Mouse (Mus musculus): ENCODE results near the gene Plcb2. TPM values are rescaled to one million over a fixed set of nuclear protein-coding genes. Genes with fewer than 3 reads are reported as not detected.

The Plcb2 gene
- 1 to 10 TPM; 3.0 to 3.1 TPM for total RNA-seq (2021)
- long read RNA-seq, experiment 1, partial matches to known transcripts, result 0 of 2 reads
- long read RNA-seq, experiment 1, other reads (novel, unspliced or antisense), result 2 of 2 reads
- long read RNA-seq, experiment 2, partial matches to known transcripts, result 0 of 3 reads
- long read RNA-seq, experiment 2, other reads (novel, unspliced or antisense), result 1 of 3 reads

- DNase-seq (ENCODE audit: low spot score in 2 of 2), result no peak
Observed at GRCm38 (mm10) chr2:118728337-118728736, at the start of gene Plcb2. Plcb2 (minus strand) TSS chr2:118728438.

DNA sequence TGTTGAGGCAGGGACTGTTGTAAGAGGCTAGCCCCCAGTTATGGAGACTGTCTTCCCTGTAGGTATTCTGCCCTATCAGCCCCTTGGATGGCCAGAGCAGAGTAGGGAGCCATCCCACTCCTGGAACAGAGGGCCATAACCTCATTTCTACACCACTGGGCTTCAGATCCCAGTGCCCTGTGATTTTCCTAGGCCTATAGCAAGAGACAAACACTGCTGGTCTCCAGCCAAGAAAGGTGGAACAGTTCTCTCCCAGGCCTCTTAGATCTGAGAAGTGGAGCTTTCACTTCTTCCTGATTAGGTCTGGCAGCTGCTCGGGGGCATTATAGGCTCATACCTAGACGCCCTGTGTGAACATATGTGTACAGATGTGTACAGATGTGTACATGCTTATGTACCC, 48.1 kb upstream of the Plcb2 start:
- no peak for DNase-seq (ENCODE audit: low spot score in 2 of 2)

GRCm38 (mm10) chr2:118775846-118776245, 47.6 kb upstream of the Plcb2 start:
- peak; percentile 70 to 84 for DNase-seq (ENCODE audit: low spot score in 2 of 2)

GRCm38 (mm10) chr2:118775396-118775795, 47.2 kb upstream of the Plcb2 start:
- DNase-seq (ENCODE audit: low spot score in 2 of 2), result peak; percentile 41 to 51

GRCm38 (mm10) chr2:118774536-118774935, 46.3 kb upstream of the Plcb2 start:
- no peak for DNase-seq (ENCODE audit: low spot score in 2 of 2)

GRCm38 (mm10) chr2:118772158-118772874, 44.1 kb upstream of the Plcb2 start, which contains the start of gene Phgr1:
Phgr1 (plus strand) TSS chr2:118772769.
- no peak for DNase-seq (ENCODE audit: low spot score in 2 of 2)

- DNase-seq (ENCODE audit: low spot score in 2 of 2), result no peak
Observed at GRCm38 (mm10) chr2:118766041-118767033, 38.1 kb upstream of the Plcb2 start.

- no peak for DNase-seq (ENCODE audit: low spot score in 2 of 2)
Observed at GRCm38 (mm10) chr2:118764875-118765274, 36.6 kb upstream of the Plcb2 start.

- DNase-seq (ENCODE audit: low spot score in 2 of 2), result peak; percentile 33 to 54
Observed at GRCm38 (mm10) chr2:118764094-118764831, 36.0 kb upstream of the Plcb2 start.

- peak; percentile 63 to 65 for DNase-seq (ENCODE audit: low spot score in 2 of 2)
Observed at GRCm38 (mm10) chr2:118763469-118763868, 35.2 kb upstream of the Plcb2 start.

- DNase-seq (ENCODE audit: low spot score in 2 of 2), result no peak
Observed at GRCm38 (mm10) chr2:118762784-118763148, 34.5 kb upstream of the Plcb2 start.

DNA sequence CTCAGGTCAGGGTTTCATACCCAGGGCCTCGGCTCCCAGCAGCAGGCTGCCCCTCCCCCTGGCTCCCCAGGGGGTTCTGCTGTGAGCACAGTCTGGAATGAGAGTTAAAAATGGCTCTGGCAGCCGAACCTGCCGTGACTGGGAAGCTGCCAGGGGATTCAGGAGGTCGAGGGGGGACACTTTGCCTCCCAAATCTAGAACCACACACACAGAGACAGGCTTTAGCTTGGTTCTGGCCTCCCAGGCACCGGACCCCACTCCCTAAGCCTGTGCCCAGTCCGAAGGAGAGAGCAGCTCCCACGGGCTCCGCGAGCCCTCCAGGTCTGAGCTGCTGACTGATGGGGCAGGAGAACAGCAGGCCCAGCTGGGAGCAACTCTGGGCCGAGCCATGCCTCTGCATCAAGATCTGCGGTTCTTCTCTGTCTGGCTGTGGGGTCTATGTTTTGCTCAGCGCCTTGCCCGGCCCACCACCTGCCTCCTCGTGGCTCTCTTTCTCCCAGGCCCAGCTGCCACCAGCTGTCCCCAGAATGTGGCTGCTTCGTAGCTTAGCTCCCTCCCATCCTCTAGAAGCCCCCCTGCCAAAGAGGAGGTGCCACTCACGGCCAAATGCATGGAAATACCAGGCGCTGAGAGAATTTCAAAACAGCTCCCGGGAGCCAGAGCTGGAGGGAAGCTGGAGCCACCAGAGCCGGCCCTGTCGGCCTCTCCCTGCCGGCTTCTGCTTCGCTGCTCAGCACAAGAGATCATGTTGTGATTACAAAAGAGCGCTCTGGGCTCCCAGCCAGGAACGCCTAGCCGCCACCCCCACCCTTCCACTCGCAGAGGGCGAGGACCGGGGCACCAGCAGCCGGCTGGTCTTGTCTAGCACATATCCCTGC, 33.9 kb upstream of the Plcb2 start, which contains the start of gene Ccdc9b:
TSS of gene Ccdc9b (minus strand) at position 756 of the 878 bp plus-strand sequence.
- peak; percentile 80 to 86 for DNase-seq (ENCODE audit: low spot score in 2 of 2)

DNA sequence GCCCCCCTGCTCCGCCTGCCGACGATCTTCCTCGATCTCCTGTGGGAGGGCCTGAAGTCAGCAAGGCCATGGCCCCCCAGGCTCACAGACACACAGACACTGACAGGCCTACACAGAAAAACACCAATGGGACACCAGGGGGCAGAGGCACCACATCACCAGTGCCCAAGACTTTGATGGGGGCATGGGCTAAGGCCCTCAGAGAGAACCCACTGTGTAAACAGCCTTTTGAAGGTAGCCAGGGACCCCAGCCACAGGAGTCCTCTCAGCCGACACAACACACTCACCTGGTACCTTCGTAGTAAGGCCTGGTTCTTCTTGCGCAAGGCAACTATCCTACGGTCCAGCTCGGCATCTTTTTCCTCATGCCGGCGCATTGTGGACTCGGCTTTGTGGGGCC, 33.1 kb upstream of the Plcb2 start:
- no peak for DNase-seq (ENCODE audit: low spot score in 2 of 2)

DNA sequence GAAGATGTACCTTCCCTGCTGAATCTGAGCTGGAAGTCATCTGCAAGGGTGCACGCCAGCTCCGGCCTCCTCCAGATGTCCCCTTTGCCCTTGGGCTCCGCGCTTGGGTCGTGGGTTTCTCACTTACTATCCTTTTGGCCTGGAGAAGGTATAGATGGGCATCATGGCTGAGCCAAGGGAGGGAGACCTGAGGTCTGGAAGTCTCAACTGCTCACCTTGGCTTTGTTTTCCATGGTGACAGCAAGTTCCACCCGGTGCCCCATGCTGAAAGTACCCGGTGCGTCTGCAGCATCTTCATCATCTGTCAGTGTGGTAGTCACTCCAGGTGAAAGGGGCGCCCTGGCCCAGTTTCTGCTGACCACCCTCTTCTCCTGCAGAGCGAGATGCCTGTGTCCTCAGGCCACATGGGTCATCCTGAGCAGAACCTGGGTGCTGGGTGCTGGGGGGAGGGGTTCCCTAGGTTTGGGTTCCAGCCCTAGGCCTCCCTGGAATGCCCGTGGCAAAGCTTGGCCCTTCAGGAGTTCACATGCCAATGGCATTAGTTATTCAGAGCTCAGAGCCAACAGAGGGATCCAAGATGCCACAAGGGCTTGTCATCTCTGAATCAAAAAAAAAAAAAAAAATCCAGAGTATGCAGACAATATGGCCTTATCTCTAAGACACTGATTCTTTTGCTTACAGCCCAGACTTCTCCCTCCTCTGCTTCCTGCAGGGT, 32.2 kb upstream of the Plcb2 start:
- DNase-seq (ENCODE audit: low spot score in 2 of 2), result no peak

GRCm38 (mm10) chr2:118759828-118760227, 31.6 kb upstream of the Plcb2 start:
- no peak for DNase-seq (ENCODE audit: low spot score in 2 of 2)

GRCm38 (mm10) chr2:118756103-118756502, 27.9 kb upstream of the Plcb2 start:
- DNase-seq (ENCODE audit: low spot score in 2 of 2), result no peak

DNA sequence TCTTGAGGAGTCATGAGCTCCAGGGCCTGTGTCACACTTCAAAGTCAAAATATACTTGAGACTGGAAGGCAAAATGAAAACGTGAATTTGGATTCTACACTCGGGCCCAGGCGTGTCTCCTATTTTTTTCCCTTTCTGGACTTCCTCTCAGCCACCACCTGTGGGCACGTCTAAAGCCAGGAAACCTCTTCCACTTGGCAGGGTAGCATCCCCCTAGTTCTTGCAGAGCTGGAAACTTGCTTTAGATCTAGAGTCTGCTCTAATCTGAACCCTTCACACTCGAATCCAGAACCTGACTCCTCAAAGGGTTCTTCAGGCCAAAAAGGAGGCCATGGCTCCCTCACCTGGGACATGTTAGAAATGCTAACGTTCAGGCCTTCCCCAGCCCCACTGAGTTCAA, 27.2 kb upstream of the Plcb2 start:
- no peak for DNase-seq (ENCODE audit: low spot score in 2 of 2)

GRCm38 (mm10) chr2:118754143-118754542, 25.9 kb upstream of the Plcb2 start:
- DNase-seq (ENCODE audit: low spot score in 2 of 2), result no peak

DNA sequence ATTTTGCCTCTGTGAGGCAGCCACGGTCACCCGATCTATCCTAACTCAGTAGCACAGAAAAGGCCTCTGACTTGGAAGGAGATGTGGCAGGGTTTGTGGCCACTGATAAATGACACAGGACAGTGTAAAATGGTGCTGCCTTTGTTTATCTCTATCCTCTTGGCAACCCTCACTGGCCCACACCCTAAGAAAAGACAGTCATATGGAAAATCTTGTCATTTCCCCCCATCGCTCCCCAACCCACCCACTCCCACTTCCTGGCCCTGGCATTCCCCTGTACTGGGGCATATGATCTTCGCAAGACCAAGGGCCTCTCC, 24.5 kb upstream of the Plcb2 start:
- DNase-seq (ENCODE audit: low spot score in 2 of 2), result no peak
